Mouse (Mus musculus) liver, embryonic 14.5 days (tissue): ENCODE measurements at regions not wholly inside any gene's neighbourhood (a gene's known extent, or its start where the extent isn't known, plus 50 kb on each side); places are given as distances from the start of the nearest gene placed in this dataset. TPM values are rescaled to one million over a fixed set of nuclear protein-coding genes. Genes with fewer than 3 reads are reported as not detected.

Source experiments
- ATAC-seq: fragments of 200-750 bp; cut with Nextera tagmentation; 2 replicates; pipeline ENCODE4 v1.8.0; 2017; ENCODE audit warnings: moderate number of reproducible peaks, mild to moderate bottlenecking, moderate library complexity; ENCODE audit not compliant: insufficient read depth
- DNase-seq, 3 experiments: peaks; one replicate each; pipeline ENCODE4 v3.0.0-alpha.2; 2012 to 2013; ENCODE audit warnings: low read depth in 3 of 3, low spot score in 3 of 3
- H3K27ac ChIP-seq: fragments of 300-500 bp; sonication (generic); 2 replicates; pipeline ENCODE4 v1.5.1; 2014; ENCODE audit warnings: moderate library complexity, mild to moderate bottlenecking, control low read depth, inconsistent platforms
- H3K27me3 ChIP-seq: fragments of 300-500 bp; sonication (generic); 2 replicates; pipeline ENCODE4 v1.6.1; 2014; ENCODE audit warnings: mild to moderate bottlenecking, low read length, moderate library complexity; ENCODE audit not compliant: control insufficient read depth, insufficient read depth
- H3K36me3 ChIP-seq: fragments of 300-500 bp; sonication (generic); replicated peaks from 2 replicates; pipeline ENCODE4 v1.6.1; 2014; ENCODE audit warnings: low read depth; ENCODE audit not compliant: control insufficient read depth, insufficient read depth
- H3K4me1 ChIP-seq, 2 experiments: fragments of 200-500 bp in 1 of 2; fragments of 300-500 bp in 1 of 2; sonication (generic) in 1 of 2; replicated peaks; 2 replicates each; pipeline ENCODE4 v1.6.1; 2012 to 2014; ENCODE audit warnings: antibody characterized with exemption in 1 of 2, inconsistent platforms in 1 of 2, low read length in 1 of 2; ENCODE audit not compliant: control insufficient read depth in 2 of 2, insufficient read depth in 2 of 2
- H3K4me2 ChIP-seq: fragments of 300-500 bp; sonication (generic); 2 replicates; pipeline ENCODE4 v1.6.1; 2014; ENCODE audit warnings: low read depth, mild to moderate bottlenecking, control low read depth, moderate library complexity
- H3K4me3 ChIP-seq, 2 experiments: fragments of 200-500 bp in 1 of 2; fragments of 300-500 bp in 1 of 2; sonication (generic) in 1 of 2; 2 replicates each; pipeline ENCODE4 v1.5.1; 2012 to 2014; ENCODE audit warnings: low read depth in 2 of 2, low read length in 2 of 2, mild to moderate bottlenecking in 2 of 2, control low read depth in 1 of 2, inconsistent platforms in 1 of 2, moderate library complexity in 1 of 2; ENCODE audit not compliant: insufficient read depth in 1 of 2
- H3K9ac ChIP-seq: fragments of 300-500 bp; sonication (generic); replicated peaks from 2 replicates; pipeline ENCODE4 v1.6.1; 2014; ENCODE audit warnings: mild to moderate bottlenecking, control low read depth, moderate library complexity
- H3K9me3 ChIP-seq: fragments of 300-500 bp; sonication (generic); 2 replicates; pipeline ENCODE4 v1.6.1; 2016; ENCODE audit warnings: low read length, mixed read lengths; ENCODE audit not compliant: control insufficient read depth
- CTCF ChIP-seq: IDR thresholded peaks from 2 replicates; pipeline ENCODE4 v1.5.1; 2016; ENCODE audit warnings: antibody characterized with exemption, low read depth, control low read depth
- EP300 ChIP-seq: IDR thresholded peaks from 2 replicates; pipeline ENCODE4 v1.6.1; 2016; ENCODE audit warnings: antibody characterized with exemption, low read depth
- WGBS: fragments of 180-500 bp; shearing (Covaris S2); extraction: QIAGEN DNeasy Blood & Tissue Kit; methylation state at CpG from one replicate; pipeline ENCODE4 v1.1.7; 2014; ENCODE audit not compliant: insufficient replicate concordance; 5-methylcytosine and 5-hydroxymethylcytosine counted together
- microRNA-seq: library from miRNA; unstranded; fragments of <30 nt; microRNA quantifications from one replicate; pipeline ENCODE4, GENCODE M21; 2016

DNA sequence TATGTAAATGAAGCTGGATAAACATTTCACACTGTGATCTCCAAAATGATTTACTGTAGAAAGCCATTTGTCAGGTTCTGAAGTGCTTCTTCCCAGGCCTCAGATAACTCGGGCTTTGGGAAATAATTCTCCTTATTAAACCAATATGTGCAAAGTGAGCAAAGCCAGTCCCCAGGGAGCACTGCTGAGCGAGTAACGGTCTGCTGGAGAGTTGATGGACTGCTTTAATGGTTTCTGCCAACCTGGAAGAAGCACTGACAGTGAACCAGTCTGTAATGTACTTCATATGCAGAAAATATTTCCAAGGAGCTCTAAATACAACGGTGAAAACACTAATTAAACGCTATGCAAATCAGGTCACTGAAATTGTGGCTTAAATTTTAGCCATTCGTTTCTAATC lies 118.1 kb upstream of the Sema3a start:
- TF ChIP-seq EP300 (no peak), CTCF (no peak)
- DNase-seq (no peak), ATAC-seq (no peak)
- H3K9ac ChIP-seq, result no peak overlapping the region
- H3K27me3 ChIP-seq, result no peaks in the 10 kb centered on the region
- no peak overlapping the region for H3K4me2 ChIP-seq
- H3K4me1 ChIP-seq, result no peaks in the 10 kb centered on the region
- no peaks in the 10 kb centered on the region for H3K9me3 ChIP-seq
- H3K36me3 ChIP-seq, result no peaks in the 10 kb centered on the region
- 67% methylated on average over 6 of the region's 6 CpGs for WGBS
- H3K4me3 ChIP-seq, result no peak overlapping the region
- H3K27ac ChIP-seq, result no peak overlapping the region

DNA sequence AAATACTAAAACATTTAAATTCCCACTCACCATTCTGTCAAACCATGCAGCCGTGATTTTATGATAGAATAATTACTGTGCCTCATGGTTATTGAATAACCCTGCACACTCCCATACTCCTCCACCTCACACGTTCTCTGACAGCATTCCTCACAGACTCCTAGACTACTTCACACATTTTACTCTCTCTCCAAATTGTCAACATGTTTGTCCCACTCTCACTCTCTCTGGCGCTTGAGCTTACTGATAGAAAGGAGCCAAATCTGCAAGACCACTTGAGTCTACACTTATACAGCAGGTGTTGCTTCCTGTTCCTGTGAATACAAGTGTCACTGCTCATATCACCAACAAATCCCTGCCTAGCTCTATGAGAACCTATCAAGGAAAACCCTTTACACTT lies 102.9 kb upstream of the Sema3a start:
- no peaks in the 10 kb centered on the region for H3K27me3 ChIP-seq
- H3K4me3 ChIP-seq, result no peak overlapping the region
- no peak overlapping the region for H3K4me2 ChIP-seq
- 41% methylated on average over 3 of the region's 3 CpGs for WGBS
- no peak overlapping the region for H3K27ac ChIP-seq
- no peak for ATAC-seq
- no peak for DNase-seq
- TF ChIP-seq EP300, result no peak
- no peak for TF ChIP-seq CTCF
- no peak overlapping the region for H3K9ac ChIP-seq
- H3K9me3 ChIP-seq, result no peaks in the 10 kb centered on the region
- H3K36me3 ChIP-seq, result no peaks in the 10 kb centered on the region
- no peaks in the 10 kb centered on the region for H3K4me1 ChIP-seq

DNA sequence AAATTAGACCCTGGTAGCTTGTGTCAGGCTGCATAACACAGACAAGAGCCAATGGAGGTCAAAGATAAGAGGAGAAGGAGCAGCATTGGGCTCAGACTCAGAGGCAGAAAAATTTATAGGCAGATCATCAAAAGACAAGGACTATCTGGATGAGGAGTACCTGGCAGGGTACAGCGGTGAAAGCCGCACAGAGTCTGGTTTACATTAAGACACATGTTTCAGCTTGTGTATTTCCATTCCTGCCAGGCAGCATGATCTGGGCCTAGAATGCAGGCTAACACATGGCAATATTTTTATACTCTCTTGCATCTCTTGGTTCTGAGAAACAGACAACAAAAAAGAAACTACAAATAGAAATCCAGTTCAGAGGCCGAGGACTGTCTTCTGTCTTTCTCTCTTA lies 91.9 kb upstream of the Sema3a start:
- no peak overlapping the region for H3K4me2 ChIP-seq
- no peaks in the 10 kb centered on the region for H3K9me3 ChIP-seq
- 62% methylated on average over 3 of the region's 3 CpGs for WGBS
- DNase-seq (no peak), ATAC-seq (no peak)
- H3K27me3 ChIP-seq, result no peaks in the 10 kb centered on the region
- no peak overlapping the region for H3K27ac ChIP-seq
- no peak for TF ChIP-seq CTCF
- no peak for TF ChIP-seq EP300
- no peak overlapping the region for H3K4me3 ChIP-seq
- H3K36me3 ChIP-seq, result no peaks in the 10 kb centered on the region
- H3K4me1 ChIP-seq, result no peaks in the 10 kb centered on the region
- H3K9ac ChIP-seq, result no peak overlapping the region

DNA sequence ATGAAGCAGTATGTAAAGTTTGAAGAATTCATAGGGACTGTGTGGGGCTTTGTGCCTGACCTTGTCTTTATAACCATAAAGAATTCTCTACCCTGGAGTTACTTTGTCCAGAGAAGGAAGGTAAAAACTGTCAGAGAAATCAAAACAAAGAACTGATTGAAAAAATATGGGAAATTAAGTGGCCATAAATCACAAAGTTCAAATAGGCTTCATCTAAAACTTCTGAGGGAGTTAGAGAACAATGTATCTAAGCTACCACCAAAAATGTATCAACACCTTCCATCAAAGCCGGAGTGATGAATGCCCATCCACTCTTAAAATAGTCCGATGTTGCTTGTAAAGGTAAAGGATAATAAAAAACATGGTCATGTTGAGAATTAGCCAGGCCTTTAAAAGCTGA lies 89.1 kb upstream of the Sema3a start:
- Histone ChIP-seq H3K27me3 (no peaks in the 10 kb centered on the region), H3K27ac (no peak overlapping the region), H3K4me1 (no peaks in the 10 kb centered on the region), H3K36me3 (no peaks in the 10 kb centered on the region), H3K9ac (no peak overlapping the region), H3K4me2 (no peak overlapping the region), H3K9me3 (no peaks in the 10 kb centered on the region), H3K4me3 (no peak overlapping the region)
- no peak for DNase-seq
- ATAC-seq, result no peak
- TF ChIP-seq CTCF (no peak), EP300 (no peak)
- 78% methylated on average over 2 of the region's 2 CpGs for WGBS

DNA sequence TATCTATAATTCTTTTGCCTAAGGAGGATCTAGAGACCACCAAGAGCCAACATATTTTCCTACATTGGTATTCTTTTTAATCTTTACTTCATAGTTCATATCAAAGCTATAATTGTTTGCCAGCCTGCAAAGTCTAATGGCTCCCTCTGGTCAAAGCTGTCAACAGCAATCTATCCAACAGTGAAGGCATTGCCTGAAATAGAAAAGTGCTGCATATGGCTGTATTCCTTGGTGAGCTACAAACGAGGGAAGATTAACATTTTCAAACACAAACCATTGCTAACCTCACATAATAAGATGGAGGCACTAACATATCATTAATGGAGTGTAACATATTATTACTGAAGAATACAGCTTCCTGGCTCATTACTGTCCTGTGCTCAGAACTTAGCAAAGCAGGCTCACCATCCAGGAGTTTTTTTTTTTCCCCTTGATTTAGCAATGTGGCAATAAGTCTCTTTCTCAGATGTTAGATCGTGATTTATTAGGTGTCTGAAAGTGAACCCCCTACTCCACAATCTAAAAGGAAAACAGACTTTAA lies 66.3 kb upstream of the Sema3a start:
- H3K27me3 ChIP-seq, result no peaks in the 10 kb centered on the region
- ATAC-seq (no peak), DNase-seq (no peak)
- H3K27ac ChIP-seq, result no peak overlapping the region
- no peak overlapping the region for H3K9ac ChIP-seq
- H3K9me3 ChIP-seq, result no peaks in the 10 kb centered on the region
- H3K4me1 ChIP-seq, result no peaks in the 10 kb centered on the region
- no peak overlapping the region for H3K4me3 ChIP-seq
- TF ChIP-seq EP300 (no peak), CTCF (no peak)
- no peak overlapping the region for H3K4me2 ChIP-seq
- 42% methylated on average over 2 of the region's 2 CpGs for WGBS
- no peaks in the 10 kb centered on the region for H3K36me3 ChIP-seq

DNA sequence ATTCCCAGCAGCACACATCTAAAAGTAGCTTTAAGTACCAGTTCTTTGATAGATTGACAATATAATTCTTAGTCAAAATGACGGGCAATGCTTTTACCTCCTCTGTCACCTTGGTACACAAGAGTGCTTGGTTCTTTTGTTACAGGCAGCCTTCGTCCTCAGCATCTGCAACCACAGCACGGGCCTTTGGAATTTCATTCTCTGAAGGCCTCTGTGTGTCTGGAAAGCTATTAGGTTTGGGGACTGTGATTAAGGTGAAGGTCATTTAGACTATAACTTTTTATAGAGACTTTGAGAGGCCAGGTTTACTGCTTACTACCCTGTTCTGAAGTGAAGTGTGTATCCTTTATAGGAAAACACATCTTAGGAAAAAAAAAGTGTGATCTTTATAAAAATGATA lies 58.3 kb upstream of the Sema3a start:
- no peak for ATAC-seq

More for the DNA sequence above, 58.3 kb upstream of the Sema3a start:
- no peak overlapping the region for H3K27ac ChIP-seq
- H3K4me3 ChIP-seq, result no peak overlapping the region
- WGBS, result 48% methylated on average over 3 of the region's 3 CpGs
- H3K9ac ChIP-seq, result no peak overlapping the region
- DNase-seq, result no peak
- H3K36me3 ChIP-seq, result no peaks in the 10 kb centered on the region
- H3K9me3 ChIP-seq, result no peaks in the 10 kb centered on the region
- TF ChIP-seq CTCF (no peak), EP300 (no peak)
- no peaks in the 10 kb centered on the region for H3K27me3 ChIP-seq
- H3K4me1 ChIP-seq, result no peaks in the 10 kb centered on the region
- no peak overlapping the region for H3K4me2 ChIP-seq

Small RNA genes lying in the stretch of these regions (microRNA-seq; reads per million reads assigned to microRNA genes)
- gene Gm23243, result not detected
